Mouse (Mus musculus) embryonic facial prominence, embryonic 15.5 days (tissue): ENCODE data around the gene Casp7. TPM values are rescaled to one million over a fixed set of nuclear protein-coding genes. Genes with fewer than 3 reads are reported as not detected.

Experiments
- polyA plus RNA-seq: library from polyadenylated mRNA; unstranded; fragments of >200 nt; fragmentation: Nextera tagmentation; extraction: Ambion mirVana; gene quantifications from 2 replicates; pipeline ENCODE4 v1.2.1, GENCODE M21; 2015

Casp7 gene
- polyA plus RNA-seq, 1 experiment from 2014 or later = 25.0 TPM

Other genes with a start within 250 kb of the Casp7 start
- 0.24 and 0.26 TPM in 2 replicates for gene Habp2, start 110.0 kb upstream of the Casp7 start, polyA plus RNA-seq
- 3.3 and 4.8 TPM in 2 replicates for gene Nrap, start 7.1 kb upstream of the Casp7 start, polyA plus RNA-seq
- 1.2 and 1.9 TPM in 2 replicates for gene Plekhs1, start 64.5 kb downstream of the Casp7 start, polyA plus RNA-seq
- 15.8 and 17.7 TPM in 2 replicates for gene Dclre1a, start 151.1 kb downstream of the Casp7 start, polyA plus RNA-seq
- 14.1 and 14.2 TPM in 2 replicates for gene Nhlrc2, start 151.1 kb downstream of the Casp7 start, polyA plus RNA-seq